Mouse (Mus musculus) thymus, adult 2 months (tissue): Measurements from ENCODE around the gene Iqca. TPM values are rescaled to one million over a fixed set of nuclear protein-coding genes. Genes with fewer than 3 reads are reported as not detected.

Source experiments
- DNase-seq: peaks from one replicate; pipeline ENCODE4 v3.0.0; 2021
- H3K27ac ChIP-seq: fragments of 200-500 bp; 2 replicates; pipeline ENCODE4 v1.5.1; 2012; ENCODE audit warnings: low read length, control low read depth; ENCODE audit not compliant: control insufficient read depth, insufficient read depth
- H3K27me3 ChIP-seq: fragments of 200-500 bp; 2 replicates; pipeline ENCODE4 v1.6.1; 2012; ENCODE audit warnings: mild to moderate bottlenecking, low read length, moderate library complexity, mixed read lengths; ENCODE audit not compliant: control insufficient read depth, insufficient read depth
- H3K36me3 ChIP-seq: fragments of 200-500 bp; 2 replicates; pipeline ENCODE4 v1.6.1; 2012; ENCODE audit warnings: mild to moderate bottlenecking, low read length, moderate library complexity; ENCODE audit not compliant: control insufficient read depth, insufficient read depth
- H3K4me1 ChIP-seq: fragments of 200-500 bp; replicated peaks from 2 replicates; pipeline ENCODE4 v1.6.1; 2012; ENCODE audit warnings: low read length; ENCODE audit not compliant: control insufficient read depth, insufficient read depth
- H3K4me3 ChIP-seq: fragments of 200-500 bp; 2 replicates; pipeline ENCODE4 v1.5.1; 2012; ENCODE audit warnings: mild to moderate bottlenecking, low read length, control low read depth, moderate library complexity; ENCODE audit not compliant: control insufficient read depth, insufficient read depth
- CTCF ChIP-seq: fragments of 200-500 bp; IDR thresholded peaks from 2 replicates; pipeline ENCODE4 v1.5.1; 2012; ENCODE audit warnings: mild to moderate bottlenecking, control low read depth, low read length, moderate library complexity, borderline replicate concordance; ENCODE audit not compliant: control insufficient read depth, poor library complexity, insufficient read depth; ENCODE audit errors: extremely low read depth
- POLR2A ChIP-seq: fragments of 200-500 bp; IDR thresholded peaks from 2 replicates; pipeline ENCODE4 v1.6.1; 2012; ENCODE audit warnings: mild to moderate bottlenecking, low read length, control low read depth, moderate library complexity; ENCODE audit not compliant: control insufficient read depth, poor library complexity, insufficient read depth; ENCODE audit errors: extremely low read depth
- WGBS: fragments of 180-500 bp; shearing (Covaris S2); methylation state at CpG from one replicate; pipeline ENCODE4 v1.1.7; 2018; 5-methylcytosine and 5-hydroxymethylcytosine counted together
- polyA plus RNA-seq: library from polyadenylated mRNA; depleted of rRNA; stranded (reverse); fragments of >200 nt; gene quantifications from 2 replicates; pipeline ENCODE4 v1.2.3, GENCODE M21; 2012

Iqca gene
- polyA plus RNA-seq, 1 experiment: not detected

DNA sequence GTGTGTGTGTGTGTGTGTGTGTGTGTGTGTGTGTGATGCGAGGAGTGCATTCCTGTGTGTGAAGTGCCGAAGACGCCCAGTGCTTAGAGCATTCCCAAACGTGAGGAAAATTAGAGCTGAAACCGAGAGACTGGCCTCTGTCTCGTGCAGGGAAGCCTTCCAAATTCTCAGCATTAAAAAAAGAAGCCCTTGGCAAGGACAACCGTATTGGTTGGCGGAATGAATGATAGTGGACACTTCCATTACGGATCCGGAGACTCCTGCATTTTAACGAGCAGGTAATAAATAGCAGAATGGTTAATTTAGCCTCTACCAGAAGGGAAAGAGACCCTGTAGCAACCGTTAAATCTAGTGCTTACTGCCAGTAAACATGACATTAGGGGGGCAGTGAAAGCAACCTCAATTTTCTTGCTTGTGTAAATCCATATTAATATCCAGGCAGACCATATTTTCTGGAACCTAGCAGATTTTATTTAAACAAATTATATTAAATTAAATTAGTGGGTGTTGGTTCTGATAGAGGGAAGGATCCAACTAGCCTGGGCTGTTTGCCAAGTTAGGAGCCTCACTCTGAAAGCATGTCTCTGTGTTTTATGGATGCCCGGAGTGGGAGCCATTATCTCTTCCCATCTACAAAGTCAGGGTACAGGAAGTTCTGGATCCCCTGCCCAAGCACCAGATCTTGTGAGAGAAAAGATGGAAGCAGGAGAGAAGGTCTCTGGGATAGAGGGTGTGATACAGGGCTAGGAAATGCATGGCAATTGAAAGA, 81.2 kb downstream of the Iqca start:
- DNase-seq: no peak
- H3K27ac ChIP-seq: no peak overlapping the region
- 88% methylated on average over 13 of the region's 13 CpGs for WGBS
- TF ChIP-seq POLR2A: no peak
- TF ChIP-seq CTCF: no peak
- no peaks in the 10 kb centered on the region for H3K36me3 ChIP-seq
- H3K4me1 ChIP-seq: no peaks in the 10 kb centered on the region
- H3K4me3 ChIP-seq: no peak overlapping the region
- H3K27me3 ChIP-seq: no peaks in the 10 kb centered on the region

DNA sequence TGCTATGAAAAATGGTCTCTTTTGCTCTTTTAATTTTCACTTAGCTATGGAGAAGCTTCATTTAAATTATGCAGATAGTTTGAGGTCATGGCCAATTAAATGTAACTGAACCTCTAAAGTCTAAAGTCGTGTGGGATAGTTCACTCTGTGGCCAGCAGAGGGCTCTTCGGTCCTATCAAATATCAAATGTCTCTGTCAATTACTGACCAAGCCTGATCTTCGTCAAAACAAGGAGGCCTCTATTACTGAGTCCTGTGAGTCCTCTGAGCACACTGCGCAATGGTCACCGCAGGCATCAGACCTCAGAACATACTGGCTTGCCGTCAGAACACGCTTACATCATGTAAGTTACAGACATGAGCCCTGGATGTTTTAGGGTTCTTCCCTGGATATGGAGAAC, 92.6 kb downstream of the Iqca start:
- H3K4me3 ChIP-seq: no peak overlapping the region
- H3K4me1 ChIP-seq: no peaks in the 10 kb centered on the region
- no peaks in the 10 kb centered on the region for H3K36me3 ChIP-seq
- WGBS: 31% methylated on average over 7 of the region's 7 CpGs
- TF ChIP-seq CTCF: no peak
- TF ChIP-seq POLR2A: no peak
- no peak overlapping the region for H3K27ac ChIP-seq
- DNase-seq: no peak
- H3K27me3 ChIP-seq: no peaks in the 10 kb centered on the region

DNA sequence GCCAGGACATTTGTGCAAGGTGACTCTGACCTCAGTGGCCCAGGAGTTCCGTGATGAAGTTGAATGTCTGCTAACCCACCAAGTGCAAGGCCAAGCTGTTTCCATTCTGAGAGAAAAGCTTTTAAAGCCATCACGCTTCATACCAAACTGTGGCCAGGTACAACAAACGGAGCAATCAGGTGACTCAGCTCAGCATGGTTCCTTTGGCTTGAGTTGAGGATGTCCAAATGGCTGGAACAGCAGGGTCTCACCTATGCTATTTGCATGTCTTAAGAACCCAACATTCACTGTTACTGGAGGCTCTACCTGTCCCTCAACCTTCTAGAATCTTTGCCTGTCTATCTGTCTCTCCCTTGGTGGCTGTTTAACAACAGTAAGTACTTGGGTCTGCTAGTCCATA, 93.1 kb downstream of the Iqca start:
- no peaks in the 10 kb centered on the region for H3K36me3 ChIP-seq
- H3K4me1 ChIP-seq: no peaks in the 10 kb centered on the region
- H3K27me3 ChIP-seq: no peaks in the 10 kb centered on the region
- H3K27ac ChIP-seq: no peak overlapping the region
- H3K4me3 ChIP-seq: no peak overlapping the region
- no peak for TF ChIP-seq CTCF
- WGBS: 85% methylated on average over 3 of the region's 3 CpGs
- no peak for DNase-seq

DNA sequence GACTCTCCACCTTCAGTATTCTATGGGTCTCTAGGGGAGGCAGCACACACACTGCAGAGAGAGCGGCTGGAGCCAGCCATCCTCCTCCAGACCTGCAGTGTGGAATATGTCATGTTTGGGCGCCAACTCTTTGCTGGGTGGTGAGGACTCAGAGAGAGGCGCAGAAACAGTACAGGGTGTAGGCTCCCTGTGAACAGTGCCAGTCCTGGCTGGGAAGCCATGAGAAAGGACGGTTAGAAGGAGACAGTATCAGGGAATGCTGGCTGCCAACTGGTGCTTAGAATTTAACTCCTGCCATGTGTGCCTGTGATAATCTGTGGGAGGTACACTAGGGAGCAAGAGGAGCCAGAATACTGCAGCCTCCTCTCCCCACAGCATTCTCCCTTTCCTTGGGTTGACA, 98.2 kb downstream of the Iqca start:
- no peaks in the 10 kb centered on the region for H3K36me3 ChIP-seq
- no peak for DNase-seq
- H3K27me3 ChIP-seq: no peaks in the 10 kb centered on the region
- 94% methylated on average over 4 of the region's 4 CpGs for WGBS
- H3K27ac ChIP-seq: no peak overlapping the region
- TF ChIP-seq POLR2A (no peak), CTCF (no peak)
- no peaks in the 10 kb centered on the region for H3K4me1 ChIP-seq
- H3K4me3 ChIP-seq: no peak overlapping the region

DNA sequence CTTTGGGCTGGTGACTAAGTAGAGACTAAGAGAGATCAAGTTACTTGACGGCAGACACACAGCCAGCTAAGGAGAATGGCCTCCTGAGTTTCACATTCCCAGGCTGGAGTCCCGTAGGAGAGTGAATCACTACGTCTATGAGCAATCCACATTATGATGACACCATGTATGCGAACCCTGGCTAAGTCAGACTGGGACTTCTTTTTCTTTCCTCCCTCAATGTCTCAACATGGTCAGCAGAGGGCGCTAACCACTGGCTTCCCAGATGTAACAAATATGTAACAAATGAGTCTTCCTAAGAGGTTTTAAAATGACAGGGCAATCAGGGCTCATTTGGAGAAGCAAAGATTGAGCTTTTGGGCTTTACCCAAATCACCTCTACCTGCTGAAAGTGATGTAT, 101.9 kb downstream of the Iqca start:
- no peak for DNase-seq
- Histone ChIP-seq H3K36me3 (no peaks in the 10 kb centered on the region), H3K4me3 (no peak overlapping the region), H3K27me3 (no peaks in the 10 kb centered on the region), H3K4me1 (no peaks in the 10 kb centered on the region), H3K27ac (no peak overlapping the region)
- WGBS: 11% methylated on average over 5 of the region's 5 CpGs
- TF ChIP-seq CTCF (no peak), POLR2A (no peak)

DNA sequence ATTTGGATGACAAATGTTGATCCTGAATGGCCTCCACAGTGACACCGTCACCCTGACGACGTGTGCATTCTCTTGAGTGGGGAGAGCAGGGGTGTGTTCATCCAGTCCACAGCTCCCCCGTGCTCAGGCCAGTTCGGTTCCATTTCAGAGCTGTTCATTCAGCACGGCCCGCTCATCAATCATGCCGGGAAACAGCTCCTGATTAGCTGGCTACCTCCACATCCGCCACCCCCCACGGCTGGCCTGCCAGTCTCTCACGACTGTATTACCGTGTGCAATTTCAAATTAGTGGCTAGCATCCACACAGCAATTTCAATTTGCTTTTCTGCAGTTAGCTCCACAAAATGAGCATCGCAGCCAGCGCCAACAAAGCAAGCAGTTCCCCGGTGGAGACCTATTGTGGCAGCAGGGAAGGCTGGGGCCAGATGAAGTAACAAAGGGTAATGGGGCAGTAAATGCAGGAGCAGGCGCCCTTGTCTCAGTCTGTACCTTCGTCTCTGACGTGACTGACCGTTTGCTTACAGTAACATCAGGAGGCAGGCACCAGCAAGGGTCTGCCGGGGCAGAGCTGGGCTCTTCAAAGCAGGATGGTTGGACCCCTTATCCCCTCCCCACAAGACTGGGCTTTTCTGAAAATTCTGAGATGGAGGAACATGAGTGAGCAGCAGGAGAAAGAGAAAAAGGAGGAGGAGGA, 103.0 kb downstream of the Iqca start:
- no peak for TF ChIP-seq CTCF
- TF ChIP-seq POLR2A: no peak
- H3K27me3 ChIP-seq: no peaks in the 10 kb centered on the region
- no peak overlapping the region for H3K4me3 ChIP-seq
- WGBS: 24% methylated on average over 20 of the region's 20 CpGs
- H3K27ac ChIP-seq: no peak overlapping the region
- DNase-seq: no peak
- H3K36me3 ChIP-seq: no peaks in the 10 kb centered on the region
- H3K4me1 ChIP-seq: no peaks in the 10 kb centered on the region
